24 mouse cellular contexts compared by ENCODE assay signal in genomic region chr1:66206904-66207303, GRCm38 (mm10). TPM values are rescaled to one million over a fixed set of nuclear protein-coding genes. Genes with fewer than 3 reads are reported as not detected.
A peak's percentile ranks its signal among the peaks of the same experiment; 100 is the strongest.
DNase-seq lines count a peak whose midpoint lies in the region; ATAC-seq and TF ChIP-seq lines count a peak whose summit lies in the region.
"Had no signal": no experiment of that assay in that cellular context is flagged by ENCODE, and none has a peak within 500 bp of the region (broad histone marks: within the 10 kb centered on the region; RNA-seq: fewer than 3 reads in every experiment).

No protein-coding gene starts in this region.

- no peaks in the 10 kb centered on the region for H3K27me3 ChIP-seq in forebrain, embryonic 16.5 days (replicated peaks; ENCODE audit: control insufficient read depth, insufficient read depth, low read length)
- no peaks in the 10 kb centered on the region for H3K27me3 ChIP-seq in forebrain, embryonic 11.5 days (ENCODE audit: control insufficient read depth, insufficient read depth, low read length)
- H3K27me3 ChIP-seq in hindbrain, embryonic 14.5 days (ENCODE audit: control insufficient read depth, insufficient read depth, low read length), result no peaks in the 10 kb centered on the region
- no peaks in the 10 kb centered on the region for H3K27me3 ChIP-seq in hindbrain, embryonic 12.5 days
- H3K27me3 ChIP-seq: heart, embryonic 12.5 days; heart, embryonic 15.5 days had no signal

- peak; percentile 73 for ATAC-seq in forebrain, embryonic 16.5 days
- ATAC-seq in forebrain, embryonic 11.5 days (replicated peaks; ENCODE audit: low FRiP score), result no peak
- no peak for ATAC-seq in hindbrain, embryonic 14.5 days (ENCODE audit: low FRiP score)
- no peak for ATAC-seq in hindbrain, embryonic 12.5 days (ENCODE audit: low FRiP score)
- ATAC-seq: CD4-positive, CD25-positive, alpha-beta regulatory T cell, adult 4 months; hindbrain, postnatal 0 days; inflammation-experienced regulatory T-cells, adult 6 months; intestine, embryonic 16.5 days had no signal

- H3K27ac ChIP-seq in forebrain, embryonic 16.5 days (ENCODE audit: low read length), result no peak overlapping the region
- no peak overlapping the region for H3K27ac ChIP-seq in forebrain, embryonic 11.5 days (ENCODE audit: low read depth, low read length)
- 0 out of 2 replicates have a peak overlapping the region, but pooled peaks have one; percentile 3 for H3K27ac ChIP-seq in hindbrain, embryonic 14.5 days
- H3K27ac ChIP-seq in hindbrain, embryonic 12.5 days, result no peak overlapping the region
- H3K27ac ChIP-seq: heart, embryonic 15.5 days; hindbrain, embryonic 10.5 days; hindbrain, postnatal 0 days had no signal

- peaks cover 17% of the 10 kb centered on the region for H3K4me1 ChIP-seq in forebrain, embryonic 16.5 days (replicated peaks; ENCODE audit: control insufficient read depth, insufficient read depth, low read length)
- H3K4me1 ChIP-seq in forebrain, embryonic 11.5 days (replicated peaks; ENCODE audit: control insufficient read depth, insufficient read depth, low read length), result no peaks in the 10 kb centered on the region
- H3K4me1 ChIP-seq in hindbrain, embryonic 14.5 days (replicated peaks; ENCODE audit: control insufficient read depth, insufficient read depth, low read length), result peaks cover 12% of the 10 kb centered on the region
- H3K4me1 ChIP-seq in hindbrain, embryonic 12.5 days, result peaks cover 6% of the 10 kb centered on the region; the same call in 1 of the 2 replicates
- H3K4me1 ChIP-seq: heart, embryonic 12.5 days; heart, embryonic 15.5 days; hindbrain, embryonic 10.5 days had no signal

- DNase-seq in forebrain, embryonic 11.5 days (ENCODE audit: low spot score), result no peak
- DNase-seq in hindbrain, embryonic 14.5 days (ENCODE audit: low spot score), result no peak
- peak; percentile 57 for DNase-seq in brain, embryonic 14.5 days (ENCODE audit: low read depth)
- no peak for DNase-seq in T-cell, adult 2 months (ENCODE audit: low spot score)
- DNase-seq: adrenal gland, postnatal 10 days; adrenal gland, postnatal 36 days; cerebellum, adult 11-12 months; cerebellum, adult 8-10 months; cerebellum, postnatal 10 days; cerebellum, postnatal 36 days; gastrocnemius, postnatal 25 days; heart, adult 18-20 months; heart, postnatal 10 days; heart, postnatal 36 days; kidney, adult 18-20 months had no signal

- H3K9ac ChIP-seq in forebrain, embryonic 16.5 days (replicated peaks; ENCODE audit: low read depth, low read length), result no peak overlapping the region
- H3K9ac ChIP-seq in forebrain, embryonic 11.5 days (ENCODE audit: low read length), result no peak overlapping the region
- no peak overlapping the region for H3K9ac ChIP-seq in hindbrain, embryonic 14.5 days
- no peak overlapping the region for H3K9ac ChIP-seq in hindbrain, embryonic 12.5 days
- H3K9ac ChIP-seq: heart, embryonic 12.5 days; heart, embryonic 15.5 days had no signal

- 12% methylated on average over 3 of the region's 3 CpGs for WGBS in forebrain, embryonic 16.5 days
- WGBS in forebrain, embryonic 11.5 days, result 53% methylated on average over 3 of the region's 3 CpGs
- 37% methylated on average over 3 of the region's 3 CpGs for WGBS in hindbrain, embryonic 14.5 days
- WGBS in hindbrain, embryonic 12.5 days, result 50% methylated on average over 3 of the region's 3 CpGs

- no peak for TF ChIP-seq POLR2A in brain, embryonic 14.5 days (IDR thresholded peaks at IDR 0.05; ENCODE audit: borderline replicate concordance, extremely low read depth, insufficient read depth, insufficient read length, poor library complexity, severe bottlenecking)

- no peaks in the 10 kb centered on the region for H3K9me3 ChIP-seq in forebrain, embryonic 16.5 days (ENCODE audit: control insufficient read depth, low read length)
- H3K9me3 ChIP-seq in forebrain, embryonic 11.5 days (ENCODE audit: control insufficient read depth, low read length), result no peaks in the 10 kb centered on the region
- no peaks in the 10 kb centered on the region for H3K9me3 ChIP-seq in hindbrain, embryonic 14.5 days (ENCODE audit: control insufficient read depth, low read length)
- H3K9me3 ChIP-seq in hindbrain, embryonic 12.5 days (replicated peaks), result no peaks in the 10 kb centered on the region
- H3K9me3 ChIP-seq: heart, embryonic 12.5 days; heart, embryonic 15.5 days; hindbrain, embryonic 10.5 days had no signal

- no peak for TF ChIP-seq CTCF in brain, embryonic 14.5 days (IDR thresholded peaks at IDR 0.05; ENCODE audit: borderline replicate concordance, extremely low read depth, insufficient read depth, insufficient read length)

- no peak overlapping the region for H3K4me2 ChIP-seq in forebrain, embryonic 16.5 days (ENCODE audit: low read length)
- no peak overlapping the region for H3K4me2 ChIP-seq in forebrain, embryonic 11.5 days (ENCODE audit: low read depth, low read length, severe bottlenecking)
- H3K4me2 ChIP-seq in hindbrain, embryonic 14.5 days (replicated peaks), result no peak overlapping the region
- H3K4me2 ChIP-seq in hindbrain, embryonic 12.5 days (replicated peaks), result no peak overlapping the region
- H3K4me2 ChIP-seq: heart, embryonic 12.5 days; heart, embryonic 15.5 days had no signal

- H3K36me3 ChIP-seq in forebrain, embryonic 16.5 days (ENCODE audit: control insufficient read depth, insufficient read depth), result no peaks in the 10 kb centered on the region
- no peaks in the 10 kb centered on the region for H3K36me3 ChIP-seq in forebrain, embryonic 11.5 days (ENCODE audit: control insufficient read depth, insufficient read depth, low read length)
- H3K36me3 ChIP-seq in hindbrain, embryonic 14.5 days (replicated peaks; ENCODE audit: control insufficient read depth, insufficient read depth), result 0 out of 2 replicates have a peak, but pooled peaks cover 1% of the 10 kb centered on the region
- H3K36me3 ChIP-seq in hindbrain, embryonic 12.5 days, result 0 out of 2 replicates have a peak, but pooled peaks cover 3% of the 10 kb centered on the region
- H3K36me3 ChIP-seq: heart, embryonic 12.5 days; heart, embryonic 15.5 days; hindbrain, embryonic 10.5 days had no signal

- no peak overlapping the region for H3K4me3 ChIP-seq in forebrain, embryonic 16.5 days (replicated peaks; ENCODE audit: low read length)
- H3K4me3 ChIP-seq in forebrain, embryonic 11.5 days (ENCODE audit: low read depth, low read length), result no peak overlapping the region
- H3K4me3 ChIP-seq in hindbrain, embryonic 14.5 days (replicated peaks; ENCODE audit: low read length), result no peak overlapping the region
- no peak overlapping the region for H3K4me3 ChIP-seq in hindbrain, embryonic 12.5 days
- H3K4me3 ChIP-seq: heart, embryonic 12.5 days; heart, embryonic 15.5 days; hindbrain, embryonic 10.5 days had no signal

RNA-seq across cellular contexts. Expression of gene Map2, which starts 31.8 kb away (rescaled TPM):
- polyA plus RNA-seq in forebrain, embryonic 16.5 days (2015; fragmentation: Nextera tagmentation; extraction: Ambion mirVana), result 515 and 521 TPM in 2 replicates
- 164 and 177 TPM in 2 replicates for polyA plus RNA-seq in forebrain, embryonic 11.5 days (2014; fragmentation: Nextera tagmentation; extraction: Ambion mirVana)
- 413 and 417 TPM in 2 replicates for polyA plus RNA-seq in hindbrain, embryonic 14.5 days (2014; fragmentation: Nextera tagmentation; extraction: Ambion mirVana)
- polyA plus RNA-seq in hindbrain, embryonic 12.5 days (2016; fragmentation: Nextera tagmentation; extraction: Ambion mirVana), result 365 and 405 TPM in 2 replicates
- 366 and 500 TPM in 2 replicates for polyA plus RNA-seq in brain, embryonic 14.5 days (2012; rRNA removed)
